Mouse (Mus musculus) megakaryocyte, embryonic 14.5 days (primary cell): ENCODE data around the gene Pls3.

Experiments used
- FLI1 ChIP-seq: IDR thresholded peaks from 2 replicates; pipeline ENCODE4 v1.6.1; 2012; ENCODE audit warnings: low read length, inconsistent platforms, mixed read lengths
- GATA1 ChIP-seq: IDR thresholded peaks from 3 replicates; pipeline ENCODE4 v1.6.1; 2012; ENCODE audit warnings: mixed read lengths, low read length, inconsistent platforms, borderline replicate concordance

GRCm38 (mm10) chrX:75874332-75875291 is at the start of gene Pls3:
- TF ChIP-seq GATA1, result no peak
- TF ChIP-seq FLI1, result no peak
